Mouse (Mus musculus): ENCODE measurements around the gene Retreg1. TPM values are rescaled to one million over a fixed set of nuclear protein-coding genes. Genes with fewer than 3 reads are reported as not detected.
A peak's percentile ranks its signal among the peaks of the same experiment; 100 is the strongest.

Gene Retreg1
- polyA plus RNA-seq, 1 experiment from 2014 or later = 13.4 TPM

DNA sequence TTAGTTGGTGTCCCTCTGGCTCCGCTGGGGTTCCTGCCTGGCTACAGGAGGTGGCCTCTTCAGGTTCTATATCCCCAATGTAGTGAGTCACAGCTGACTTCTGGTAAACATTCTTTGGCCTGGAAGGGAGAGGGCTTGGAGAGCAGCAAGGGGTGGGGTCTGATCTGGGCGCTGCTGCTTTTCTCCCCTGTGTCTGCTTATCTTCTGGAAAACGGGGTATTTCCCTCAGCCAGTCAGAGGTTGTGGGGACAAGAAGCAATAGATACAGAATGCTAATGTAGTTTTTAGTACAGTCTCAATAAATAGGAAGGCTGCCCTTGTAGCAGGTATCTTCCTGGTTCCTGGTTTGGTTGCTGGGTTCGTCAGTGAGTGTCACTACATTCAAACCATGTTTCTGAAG, 108.1 kb downstream of the Retreg1 start:
- H3K27ac ChIP-seq (ENCODE audit: low read length) = no peak overlapping the region
- no peak for ATAC-seq
- H3K9me3 ChIP-seq (ENCODE audit: control insufficient read depth, low read length) = no peaks in the 10 kb centered on the region
- no peaks in the 10 kb centered on the region for H3K4me1 ChIP-seq (ENCODE audit: control insufficient read depth, insufficient read depth, low read length)
- H3K4me2 ChIP-seq (ENCODE audit: low read depth, low read length) = no peak overlapping the region
- no peak overlapping the region for H3K9ac ChIP-seq (ENCODE audit: low read depth, low read length)
- 70% methylated on average over 4 of the region's 4 CpGs for WGBS
- H3K27me3 ChIP-seq (replicated peaks; ENCODE audit: control insufficient read depth, insufficient read depth, low read length) = no peaks in the 10 kb centered on the region
- no peaks in the 10 kb centered on the region for H3K36me3 ChIP-seq (ENCODE audit: control insufficient read depth, insufficient read depth, low read length)
- no peak overlapping the region for H3K4me3 ChIP-seq (ENCODE audit: low read length)

DNA sequence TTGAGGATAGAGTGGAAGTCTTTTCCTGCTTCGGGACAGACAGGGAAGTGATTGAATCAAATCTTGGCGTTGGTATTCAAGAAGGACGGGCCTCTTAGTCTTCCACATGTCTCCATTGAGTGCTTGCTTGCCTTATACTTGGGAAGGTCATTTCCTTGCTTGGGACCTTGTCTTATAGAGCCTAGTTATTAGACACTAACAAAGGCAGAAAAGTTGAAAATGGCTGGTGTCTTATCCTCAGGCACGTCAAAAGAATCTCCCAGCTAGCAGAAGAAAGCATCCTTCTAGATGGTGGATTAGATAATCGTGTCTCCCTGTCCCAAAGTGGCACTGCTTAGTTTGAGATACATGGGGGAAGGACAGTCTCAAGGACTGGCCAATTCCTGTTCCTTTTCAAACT, 113.0 kb downstream of the Retreg1 start:
- WGBS = 71% methylated on average over 5 of the region's 5 CpGs
- Histone ChIP-seq H3K4me2 (ENCODE audit: low read depth, low read length) (no peak overlapping the region), H3K27me3 (replicated peaks; ENCODE audit: control insufficient read depth, insufficient read depth, low read length) (no peaks in the 10 kb centered on the region), H3K36me3 (ENCODE audit: control insufficient read depth, insufficient read depth, low read length) (no peaks in the 10 kb centered on the region), H3K4me3 (ENCODE audit: low read length) (no peak overlapping the region), H3K9me3 (ENCODE audit: control insufficient read depth, low read length) (no peaks in the 10 kb centered on the region), H3K9ac (ENCODE audit: low read depth, low read length) (no peak overlapping the region), H3K27ac (ENCODE audit: low read length) (no peak overlapping the region), H3K4me1 (ENCODE audit: control insufficient read depth, insufficient read depth, low read length) (no peaks in the 10 kb centered on the region)
- no peak for ATAC-seq

DNA sequence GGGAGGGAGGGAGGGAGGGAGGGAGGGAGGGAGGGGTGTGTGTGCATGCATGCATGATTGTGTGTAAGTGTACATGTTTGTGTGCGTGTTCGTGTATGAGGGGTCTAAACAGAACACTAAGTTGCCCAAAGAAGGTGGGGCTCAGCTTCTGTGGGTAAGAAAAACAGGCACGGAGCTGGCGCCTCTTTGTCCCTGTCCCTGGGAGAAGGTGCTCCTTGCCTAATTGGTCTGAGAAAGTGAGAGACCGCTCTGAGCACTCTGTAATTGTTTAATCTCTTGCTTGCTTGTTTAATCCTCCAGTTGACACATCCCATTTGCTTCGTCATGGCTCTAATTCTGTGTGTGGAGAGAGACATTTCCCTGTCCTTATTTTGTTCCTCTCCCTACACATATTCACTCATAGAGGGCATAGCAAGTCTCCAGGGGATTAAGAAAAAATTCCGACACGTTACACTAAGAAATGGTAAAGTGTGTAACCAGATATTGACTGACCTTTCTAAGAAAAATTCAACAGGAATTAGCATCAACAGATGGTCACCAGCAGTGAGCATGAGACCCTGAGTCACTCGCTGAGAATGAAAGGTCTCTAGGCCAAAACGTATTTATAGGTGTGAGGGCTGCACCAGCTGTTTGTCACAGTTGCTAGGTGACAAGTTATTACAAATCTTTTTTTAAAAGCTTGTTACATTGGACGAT, 113.6 kb downstream of the Retreg1 start:
- Histone ChIP-seq H3K9me3 (ENCODE audit: control insufficient read depth, low read length) (no peaks in the 10 kb centered on the region), H3K9ac (ENCODE audit: low read depth, low read length) (no peak overlapping the region), H3K27me3 (replicated peaks; ENCODE audit: control insufficient read depth, insufficient read depth, low read length) (no peaks in the 10 kb centered on the region), H3K36me3 (ENCODE audit: control insufficient read depth, insufficient read depth, low read length) (no peaks in the 10 kb centered on the region), H3K4me1 (ENCODE audit: control insufficient read depth, insufficient read depth, low read length) (no peaks in the 10 kb centered on the region), H3K4me2 (ENCODE audit: low read depth, low read length) (no peak overlapping the region), H3K4me3 (ENCODE audit: low read length) (no peak overlapping the region), H3K27ac (ENCODE audit: low read length) (no peak overlapping the region)
- 54% methylated on average over 11 of the region's 11 CpGs for WGBS
- no peak for ATAC-seq

DNA sequence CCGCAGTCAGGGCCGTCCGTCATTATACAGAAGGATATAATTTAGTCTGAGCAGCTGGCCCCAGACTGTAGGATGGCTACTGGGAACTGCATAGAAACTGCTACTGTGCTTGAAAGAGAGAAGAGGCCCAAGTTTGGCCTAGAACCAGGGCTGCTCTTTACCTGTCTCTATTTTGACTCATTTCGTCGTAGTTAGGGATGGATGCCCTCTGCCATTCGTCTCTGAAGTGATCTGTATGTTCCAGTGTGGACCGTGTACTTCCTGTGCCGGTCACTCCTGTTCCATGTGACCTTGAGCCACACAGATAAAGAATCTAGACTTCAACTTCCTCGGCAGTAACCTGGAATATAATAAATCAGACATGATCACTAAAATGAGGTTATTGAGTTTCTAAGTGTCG, 114.7 kb downstream of the Retreg1 start:
- Histone ChIP-seq H3K4me2 (ENCODE audit: low read depth, low read length) (no peak overlapping the region), H3K4me3 (ENCODE audit: low read length) (no peak overlapping the region), H3K36me3 (ENCODE audit: control insufficient read depth, insufficient read depth, low read length) (no peaks in the 10 kb centered on the region), H3K27ac (ENCODE audit: low read length) (no peak overlapping the region; the same call in 1 of the 2 replicates), H3K27me3 (replicated peaks; ENCODE audit: control insufficient read depth, insufficient read depth, low read length) (no peaks in the 10 kb centered on the region), H3K4me1 (ENCODE audit: control insufficient read depth, insufficient read depth, low read length) (no peaks in the 10 kb centered on the region), H3K9ac (ENCODE audit: low read depth, low read length) (no peak overlapping the region), H3K9me3 (ENCODE audit: control insufficient read depth, low read length) (no peaks in the 10 kb centered on the region)
- 65% methylated on average over 10 of the region's 10 CpGs for WGBS
- no peak for ATAC-seq

DNA sequence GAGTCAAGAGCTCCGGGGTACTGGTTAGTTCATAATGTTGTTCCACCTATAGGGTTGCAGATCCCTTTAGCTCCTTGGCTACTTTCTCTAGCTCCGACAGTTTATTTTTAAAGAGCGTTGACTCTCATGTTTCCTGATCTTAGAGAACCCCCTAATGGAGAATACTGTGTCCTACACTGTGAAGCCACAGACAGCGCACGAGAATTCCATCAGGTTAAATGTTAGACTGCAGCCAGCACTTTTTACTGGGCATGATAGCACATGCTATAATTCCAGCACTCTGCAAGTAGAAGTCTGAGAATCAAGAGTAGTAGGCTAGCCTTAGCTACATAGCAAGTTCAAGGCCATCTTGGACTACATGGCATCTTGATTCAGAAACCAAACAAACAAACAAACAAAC, 116.4 kb downstream of the Retreg1 start:
- no peaks in the 10 kb centered on the region for H3K36me3 ChIP-seq (ENCODE audit: control insufficient read depth, insufficient read depth, low read length)
- H3K27me3 ChIP-seq (replicated peaks; ENCODE audit: control insufficient read depth, insufficient read depth, low read length) = no peaks in the 10 kb centered on the region
- H3K9ac ChIP-seq (ENCODE audit: low read depth, low read length) = no peak overlapping the region
- no peak overlapping the region for H3K27ac ChIP-seq (ENCODE audit: low read length)
- no peaks in the 10 kb centered on the region for H3K4me1 ChIP-seq (ENCODE audit: control insufficient read depth, insufficient read depth, low read length)
- no peaks in the 10 kb centered on the region for H3K9me3 ChIP-seq (ENCODE audit: control insufficient read depth, low read length)
- ATAC-seq = peak; percentile 81
- 26% methylated on average over 5 of the region's 5 CpGs for WGBS
- H3K4me3 ChIP-seq (ENCODE audit: low read length) = no peak overlapping the region
- no peak overlapping the region for H3K4me2 ChIP-seq (ENCODE audit: low read depth, low read length)

DNA sequence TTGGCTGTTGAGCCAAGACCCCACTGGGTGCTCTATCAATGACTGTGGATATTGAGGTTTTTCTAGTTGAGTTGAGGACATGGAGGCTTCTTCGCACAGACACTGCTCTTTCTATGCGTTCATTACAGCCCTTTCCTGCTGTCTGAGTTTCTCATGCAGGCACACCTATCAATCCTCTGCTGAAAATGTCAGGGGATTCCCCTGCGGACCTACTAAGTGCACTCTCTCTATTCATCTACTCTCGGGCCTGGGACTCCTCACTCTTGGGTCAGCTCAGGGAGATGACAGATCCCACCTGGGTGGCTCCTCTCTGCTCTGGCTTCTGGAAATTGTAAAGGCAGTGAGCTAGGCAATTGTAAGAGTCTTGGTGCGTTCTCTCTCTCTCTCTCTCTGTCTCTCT, 117.3 kb downstream of the Retreg1 start:
- Histone ChIP-seq H3K9ac (ENCODE audit: low read depth, low read length) (no peak overlapping the region), H3K9me3 (ENCODE audit: control insufficient read depth, low read length) (no peaks in the 10 kb centered on the region), H3K4me3 (ENCODE audit: low read length) (no peak overlapping the region), H3K36me3 (ENCODE audit: control insufficient read depth, insufficient read depth, low read length) (no peaks in the 10 kb centered on the region), H3K4me1 (ENCODE audit: control insufficient read depth, insufficient read depth, low read length) (no peaks in the 10 kb centered on the region), H3K27me3 (replicated peaks; ENCODE audit: control insufficient read depth, insufficient read depth, low read length) (no peaks in the 10 kb centered on the region), H3K27ac (ENCODE audit: low read length) (no peak overlapping the region), H3K4me2 (ENCODE audit: low read depth, low read length) (no peak overlapping the region)
- ATAC-seq = no peak
- WGBS = 77% methylated on average over 5 of the region's 5 CpGs

DNA sequence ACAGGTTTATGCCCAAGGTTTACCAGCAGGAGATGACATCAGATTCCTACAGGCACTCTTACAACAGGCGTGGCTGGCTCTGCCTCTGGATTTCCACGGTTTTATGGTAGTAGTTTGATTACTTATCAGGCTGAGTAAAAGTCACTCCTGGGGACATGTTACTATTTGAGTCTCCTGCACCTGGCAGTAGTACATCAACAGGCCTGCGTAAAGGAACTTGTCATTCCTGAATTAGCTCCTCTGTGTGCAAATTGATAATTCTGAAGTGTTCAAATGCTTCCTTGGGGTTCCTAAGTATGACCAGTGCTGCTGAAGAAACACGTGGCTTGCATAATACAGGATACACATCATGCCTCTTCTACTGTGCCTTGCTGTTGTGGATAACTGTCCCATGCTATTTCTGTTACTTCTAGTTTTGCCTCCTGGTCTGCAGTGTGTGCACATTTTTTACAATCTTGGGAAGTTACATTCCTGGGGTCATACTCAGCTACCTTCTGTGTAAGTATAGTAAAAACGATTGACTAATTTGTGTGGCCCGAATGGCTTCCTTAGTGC, 123.3 kb downstream of the Retreg1 start:
- H3K4me3 ChIP-seq (ENCODE audit: low read length) = no peak overlapping the region
- 49% methylated on average over 6 of the region's 6 CpGs for WGBS
- H3K36me3 ChIP-seq (ENCODE audit: control insufficient read depth, insufficient read depth, low read length) = no peaks in the 10 kb centered on the region
- no peak overlapping the region for H3K4me2 ChIP-seq (ENCODE audit: low read depth, low read length)
- H3K9me3 ChIP-seq (ENCODE audit: control insufficient read depth, low read length) = no peaks in the 10 kb centered on the region
- peak; percentile 94 for ATAC-seq
- H3K27ac ChIP-seq (ENCODE audit: low read length) = no peak overlapping the region
- H3K4me1 ChIP-seq (ENCODE audit: control insufficient read depth, insufficient read depth, low read length) = no peaks in the 10 kb centered on the region
- H3K27me3 ChIP-seq (replicated peaks; ENCODE audit: control insufficient read depth, insufficient read depth, low read length) = no peaks in the 10 kb centered on the region
- no peak overlapping the region for H3K9ac ChIP-seq (ENCODE audit: low read depth, low read length)

DNA sequence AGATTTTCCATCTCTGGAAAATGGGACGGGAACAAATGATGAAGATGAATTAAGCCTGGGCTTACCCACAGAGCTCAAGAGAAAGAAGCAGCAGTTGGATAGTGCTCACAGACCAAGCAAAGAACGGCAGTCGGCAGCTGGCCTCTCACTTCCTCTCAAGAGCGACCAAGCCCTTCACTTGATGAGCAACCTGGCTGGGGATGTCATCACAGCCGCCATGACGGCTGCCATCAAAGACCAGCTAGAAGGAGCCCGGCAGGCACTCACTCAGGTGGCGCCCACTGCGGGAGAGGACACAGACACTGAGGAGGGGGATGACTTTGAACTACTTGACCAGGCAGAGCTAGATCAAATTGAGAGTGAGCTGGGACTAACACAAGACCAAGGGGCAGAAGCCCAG, 128.6 kb downstream of the Retreg1 start:
- Histone ChIP-seq H3K4me1 (ENCODE audit: control insufficient read depth, insufficient read depth, low read length) (no peaks in the 10 kb centered on the region), H3K9ac (ENCODE audit: low read depth, low read length) (no peak overlapping the region), H3K4me2 (ENCODE audit: low read depth, low read length) (no peak overlapping the region), H3K27ac (ENCODE audit: low read length) (no peak overlapping the region), H3K36me3 (ENCODE audit: control insufficient read depth, insufficient read depth, low read length) (no peaks in the 10 kb centered on the region), H3K27me3 (replicated peaks; ENCODE audit: control insufficient read depth, insufficient read depth, low read length) (no peaks in the 10 kb centered on the region), H3K4me3 (ENCODE audit: low read length) (no peak overlapping the region), H3K9me3 (ENCODE audit: control insufficient read depth, low read length) (no peaks in the 10 kb centered on the region)
- no peak for ATAC-seq
- WGBS = 86% methylated on average over 9 of the region's 9 CpGs

DNA sequence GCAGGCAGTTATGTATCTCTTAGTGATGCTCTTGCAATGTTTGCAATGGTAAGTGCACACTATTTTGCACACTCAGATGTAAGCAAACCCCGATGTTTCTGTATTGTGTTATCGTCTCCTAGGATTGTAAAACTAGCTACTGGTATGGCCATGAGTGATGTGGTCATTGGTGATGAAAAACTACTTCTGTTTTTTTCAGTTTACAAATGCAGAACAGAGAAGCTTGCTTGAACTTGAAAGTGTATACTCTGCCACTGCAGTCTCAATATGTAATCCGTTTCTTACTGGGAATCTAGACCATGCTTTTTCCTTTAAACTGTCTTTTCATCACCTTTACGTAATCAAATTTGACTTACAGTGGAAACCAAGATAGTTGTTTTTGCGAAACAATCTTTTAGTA, 129.8 kb downstream of the Retreg1 start:
- H3K9ac ChIP-seq (ENCODE audit: low read depth, low read length) = no peak overlapping the region
- H3K27ac ChIP-seq (ENCODE audit: low read length) = no peak overlapping the region
- H3K4me1 ChIP-seq (ENCODE audit: control insufficient read depth, insufficient read depth, low read length) = no peaks in the 10 kb centered on the region
- no peak overlapping the region for H3K4me3 ChIP-seq (ENCODE audit: low read length)
- no peak overlapping the region for H3K4me2 ChIP-seq (ENCODE audit: low read depth, low read length)
- H3K36me3 ChIP-seq (ENCODE audit: control insufficient read depth, insufficient read depth, low read length) = no peaks in the 10 kb centered on the region
- no peak for ATAC-seq
- H3K9me3 ChIP-seq (ENCODE audit: control insufficient read depth, low read length) = no peaks in the 10 kb centered on the region
- H3K27me3 ChIP-seq (replicated peaks; ENCODE audit: control insufficient read depth, insufficient read depth, low read length) = no peaks in the 10 kb centered on the region
- 81% methylated on average over 5 of the region's 5 CpGs for WGBS

DNA sequence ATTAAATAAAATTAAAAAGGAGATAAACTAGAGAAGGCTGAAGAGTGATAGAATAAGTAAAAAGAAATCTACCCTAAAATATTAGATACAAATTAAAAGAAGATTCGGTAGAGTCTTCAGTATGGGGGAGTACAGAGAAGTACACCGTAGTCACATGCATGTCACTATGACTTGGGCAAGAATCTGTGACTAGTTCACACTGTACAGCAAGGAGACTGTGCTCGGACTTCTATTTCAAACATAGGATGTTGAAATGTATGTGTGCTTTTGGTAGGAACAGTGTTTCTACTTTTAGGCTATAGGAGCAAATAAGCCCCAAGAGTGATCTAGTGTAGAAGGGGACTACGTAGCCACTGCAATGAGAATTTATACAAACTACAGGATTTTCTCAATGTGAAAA, 131.4 kb downstream of the Retreg1 start:
- no peak overlapping the region for H3K9ac ChIP-seq (ENCODE audit: low read depth, low read length)
- 91% methylated on average over 4 of the region's 4 CpGs for WGBS
- H3K4me1 ChIP-seq (ENCODE audit: control insufficient read depth, insufficient read depth, low read length) = no peaks in the 10 kb centered on the region
- H3K9me3 ChIP-seq (ENCODE audit: control insufficient read depth, low read length) = no peaks in the 10 kb centered on the region
- no peak overlapping the region for H3K27ac ChIP-seq (ENCODE audit: low read length)
- H3K4me2 ChIP-seq (ENCODE audit: low read depth, low read length) = no peak overlapping the region
- H3K27me3 ChIP-seq (replicated peaks; ENCODE audit: control insufficient read depth, insufficient read depth, low read length) = no peaks in the 10 kb centered on the region
- no peak for ATAC-seq
- H3K4me3 ChIP-seq (ENCODE audit: low read length) = no peak overlapping the region
- no peaks in the 10 kb centered on the region for H3K36me3 ChIP-seq (ENCODE audit: control insufficient read depth, insufficient read depth, low read length)
